Mouse (Mus musculus) olfactory bulb, adult 2 months (tissue): ENCODE measurements around the gene 9430038I01Rik.

Source experiments
- CTCF ChIP-seq: fragments of 200-500 bp; IDR thresholded peaks from 2 replicates; pipeline ENCODE4 v1.5.1; 2012; ENCODE audit warnings: low read depth, mild to moderate bottlenecking, low read length, moderate library complexity; ENCODE audit not compliant: insufficient read depth
- POLR2A ChIP-seq: fragments of 200-500 bp; IDR thresholded peaks from 2 replicates; pipeline ENCODE4 v1.6.1; 2012; ENCODE audit warnings: mild to moderate bottlenecking, low read depth, low read length, moderate library complexity; ENCODE audit not compliant: insufficient read depth

DNA sequence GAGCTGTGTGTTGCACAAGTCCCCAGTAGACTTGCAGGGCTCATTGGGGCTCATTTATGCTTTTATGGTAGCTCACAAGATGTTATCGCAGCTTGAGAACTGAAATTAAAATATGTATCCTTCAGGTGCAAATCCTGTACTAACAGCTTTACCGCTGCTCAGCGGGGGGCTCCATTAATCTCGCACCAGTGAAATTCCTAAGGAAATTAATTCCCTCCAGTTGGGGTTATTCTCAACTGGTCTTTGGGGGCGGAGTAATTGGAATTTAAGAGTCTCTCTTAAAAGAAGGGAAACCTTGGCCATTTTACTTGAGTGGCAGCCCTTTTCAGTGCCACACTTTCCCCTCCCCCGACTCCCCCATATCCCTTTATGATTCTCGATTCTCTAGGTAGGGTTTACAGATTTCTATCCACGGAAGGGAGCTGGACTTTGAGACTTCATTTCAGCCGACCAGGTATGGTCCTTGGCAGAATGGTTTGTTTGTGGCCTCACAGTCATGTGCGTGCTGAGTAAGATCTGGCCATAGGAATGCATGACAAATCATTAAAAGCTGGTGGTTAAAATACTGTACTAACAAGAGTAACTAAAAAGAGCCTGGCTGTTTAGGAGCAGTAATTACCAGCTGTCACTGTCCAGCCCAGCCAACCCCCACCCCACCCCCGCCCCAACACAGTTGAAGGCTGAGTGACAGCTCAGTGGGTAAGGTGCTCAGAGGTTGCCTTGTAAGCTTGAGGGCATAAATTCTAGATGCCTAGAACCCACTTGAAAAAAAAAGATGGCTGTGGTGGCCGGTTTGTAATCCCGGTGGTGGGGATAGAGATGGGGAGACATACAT lies 21.4 kb upstream of the 9430038I01Rik start:
- no peak for TF ChIP-seq CTCF
- no peak for TF ChIP-seq POLR2A
